Mouse (Mus musculus): ENCODE results near the gene Tulp2. TPM values are rescaled to one million over a fixed set of nuclear protein-coding genes. Genes with fewer than 3 reads are reported as not detected.

Gene Tulp2
- polyA plus RNA-seq, 1 experiment: 0.17 TPM

DNA sequence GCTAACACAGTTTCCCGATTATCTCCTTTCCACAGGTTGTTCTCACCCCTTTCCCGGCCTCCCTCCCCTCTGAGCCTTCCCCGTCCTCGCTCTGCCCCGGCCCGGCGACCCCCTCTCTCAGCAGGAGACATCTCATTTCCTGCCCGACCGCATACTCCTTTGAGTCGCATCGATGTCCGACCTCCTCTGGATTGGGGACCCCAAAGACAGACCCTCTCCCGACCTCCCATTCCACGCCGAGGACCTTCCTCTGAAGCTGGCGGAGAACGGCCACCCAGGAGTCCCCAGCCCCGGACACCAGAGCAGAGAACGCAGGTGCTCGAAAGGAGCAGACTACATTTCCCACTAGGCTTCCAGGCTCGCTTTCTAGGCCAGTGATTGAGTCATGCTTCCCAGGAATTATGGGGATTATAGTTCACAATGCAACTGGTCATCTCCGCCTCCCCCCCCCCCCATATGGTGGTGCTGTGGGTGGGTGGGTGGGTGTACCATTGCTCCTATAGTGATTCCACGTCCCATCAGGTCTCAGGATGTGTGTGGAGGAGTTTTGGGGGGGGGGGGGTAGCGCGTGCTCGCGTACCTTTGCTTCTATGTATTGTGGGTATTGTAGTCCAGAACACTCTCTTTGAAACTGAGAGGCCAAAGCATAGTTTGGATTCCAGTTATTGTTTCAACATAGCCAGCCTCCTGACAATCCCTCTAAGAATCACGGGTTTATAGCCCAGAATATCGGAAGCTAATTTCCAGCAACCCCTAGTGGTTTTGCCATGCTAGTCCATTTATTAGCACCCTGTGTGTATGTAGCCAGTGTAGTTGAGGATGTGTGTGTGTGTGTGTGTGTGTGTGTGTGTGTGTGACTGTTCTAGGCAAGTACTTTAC lies 56.7 kb downstream of the Tulp2 start:
- peak; percentile 53 for DNase-seq
- Histone ChIP-seq H3K4me1 (ENCODE audit: control insufficient read depth, insufficient read depth, low read length) (0 out of 2 replicates have a peak, but pooled peaks cover 3% of the 10 kb centered on the region), H3K4me3 (replicated peaks; ENCODE audit: extremely low read depth, low read depth, low read length) (peak overlapping the region; percentile 79)
- WGBS: 6% methylated on average over 28 of the region's 29 CpGs
- TF ChIP-seq CTCF (IDR thresholded peaks at IDR 0.05; ENCODE audit: insufficient read depth, low read length): no peak
- no peak for TF ChIP-seq POLR2A (IDR thresholded peaks at IDR 0.05; ENCODE audit: borderline replicate concordance, extremely low read depth, low read depth, low read length)

DNA sequence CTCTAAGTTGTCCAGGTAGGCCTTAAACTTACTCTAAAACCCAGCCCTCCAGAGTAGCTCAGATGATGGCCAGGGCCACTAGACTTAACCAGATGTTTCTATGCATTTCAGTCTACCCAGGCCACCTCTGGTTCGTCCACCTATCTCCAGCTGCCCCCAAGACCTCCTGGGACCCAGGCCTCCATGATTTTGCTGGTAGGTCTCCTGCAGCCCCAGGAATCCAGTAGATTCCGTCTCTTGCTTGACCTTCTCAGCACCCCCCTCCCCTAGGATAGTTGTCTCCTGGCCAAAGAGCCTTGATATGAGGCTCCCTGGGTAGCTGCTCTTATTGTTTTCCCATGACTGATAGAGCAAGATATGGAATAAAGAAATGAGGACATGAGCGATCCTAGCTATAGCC lies 57.4 kb downstream of the Tulp2 start:
- TF ChIP-seq CTCF (IDR thresholded peaks at IDR 0.05; ENCODE audit: insufficient read depth, low read length) (no peak), POLR2A (IDR thresholded peaks at IDR 0.05; ENCODE audit: borderline replicate concordance, extremely low read depth, low read depth, low read length) (no peak)
- WGBS: 88% methylated on average over 3 of the region's 3 CpGs
- DNase-seq: no peak
- Histone ChIP-seq H3K4me1 (ENCODE audit: control insufficient read depth, insufficient read depth, low read length) (0 out of 2 replicates have a peak, but pooled peaks cover 3% of the 10 kb centered on the region), H3K4me3 (replicated peaks; ENCODE audit: extremely low read depth, low read depth, low read length) (no peak overlapping the region)

DNA sequence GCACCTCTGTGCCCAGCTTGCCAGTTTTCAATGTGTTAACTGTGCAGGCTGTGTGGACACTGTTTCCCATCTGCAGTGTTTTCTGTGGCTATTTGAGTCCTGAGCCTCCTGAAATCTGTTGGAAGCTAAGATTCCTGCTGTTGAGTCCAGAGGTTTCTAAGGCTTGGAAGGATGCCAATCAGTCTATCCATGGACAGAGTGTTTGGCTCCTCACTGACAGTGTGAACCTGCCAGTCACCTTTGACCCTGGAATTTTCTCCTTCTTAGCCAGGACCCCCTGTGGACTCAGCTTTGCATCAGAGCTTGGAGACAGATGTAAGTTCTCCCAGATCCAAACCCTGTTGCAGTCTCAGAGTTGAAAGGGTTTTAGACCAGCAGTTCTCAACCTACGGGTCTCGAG lies 58.5 kb downstream of the Tulp2 start:
- WGBS: 65% methylated on average over 2 of the region's 2 CpGs
- DNase-seq: no peak
- Histone ChIP-seq H3K4me1 (ENCODE audit: control insufficient read depth, insufficient read depth, low read length) (0 out of 2 replicates have a peak, but pooled peaks cover 3% of the 10 kb centered on the region), H3K4me3 (replicated peaks; ENCODE audit: extremely low read depth, low read depth, low read length) (no peak overlapping the region)
- TF ChIP-seq CTCF (IDR thresholded peaks at IDR 0.05; ENCODE audit: insufficient read depth, low read length) (no peak), POLR2A (IDR thresholded peaks at IDR 0.05; ENCODE audit: borderline replicate concordance, extremely low read depth, low read depth, low read length) (no peak)

DNA sequence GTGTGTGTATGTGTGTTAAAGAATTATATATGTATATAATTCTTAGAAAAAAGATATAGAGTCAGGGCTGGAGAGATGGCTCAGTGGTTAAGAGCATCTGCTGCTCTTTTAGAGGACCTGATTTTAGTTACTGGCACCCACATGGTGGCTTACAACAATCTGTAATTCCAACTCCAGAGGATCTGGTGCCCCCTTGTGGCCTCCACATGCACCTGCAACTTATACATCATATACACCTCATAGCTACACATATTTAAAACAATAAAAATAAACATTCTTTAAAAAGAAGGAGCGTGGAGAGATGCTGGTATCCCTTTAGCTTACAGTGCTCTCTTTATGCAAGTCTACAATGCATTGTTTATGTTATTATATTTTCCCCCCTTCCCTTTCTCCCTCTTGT lies 62.8 kb downstream of the Tulp2 start:
- no peaks in the 10 kb centered on the region for H3K4me1 ChIP-seq (ENCODE audit: control insufficient read depth, insufficient read depth, low read length)
- no peak overlapping the region for H3K4me3 ChIP-seq (replicated peaks; ENCODE audit: extremely low read depth, low read depth, low read length)
- no peak for DNase-seq
- no peak for TF ChIP-seq POLR2A (IDR thresholded peaks at IDR 0.05; ENCODE audit: borderline replicate concordance, extremely low read depth, low read depth, low read length)
- TF ChIP-seq CTCF (IDR thresholded peaks at IDR 0.05; ENCODE audit: insufficient read depth, low read length): no peak
- 87% methylated on average over 1 of the region's 1 CpGs for WGBS

- WGBS: 89% methylated on average over 16 of the region's 16 CpGs
- H3K4me3 ChIP-seq (replicated peaks; ENCODE audit: extremely low read depth, low read depth, low read length): no peak overlapping the region
- TF ChIP-seq CTCF (IDR thresholded peaks at IDR 0.05; ENCODE audit: insufficient read depth, low read length) (no peak), POLR2A (IDR thresholded peaks at IDR 0.05; ENCODE audit: borderline replicate concordance, extremely low read depth, low read depth, low read length) (no peak)
Observed at GRCm38 (mm10) chr7:45549641-45550436, 68.2 kb downstream of the Tulp2 start.

GRCm38 (mm10) chr7:45550821-45551511 lies 69.3 kb downstream of the Tulp2 start:
- TF ChIP-seq CTCF (IDR thresholded peaks at IDR 0.05; ENCODE audit: insufficient read depth, low read length) (no peak), POLR2A (IDR thresholded peaks at IDR 0.05; ENCODE audit: borderline replicate concordance, extremely low read depth, low read depth, low read length) (no peak)
- H3K4me3 ChIP-seq (replicated peaks; ENCODE audit: extremely low read depth, low read depth, low read length): no peak overlapping the region
- WGBS: 66% methylated on average over 11 of the region's 11 CpGs
- no peaks in the 10 kb centered on the region for H3K4me1 ChIP-seq (ENCODE audit: control insufficient read depth, insufficient read depth, low read length)
- DNase-seq: no peak

More at GRCm38 (mm10) chr7:45549641-45550436, 68.2 kb downstream of the Tulp2 start:
- DNase-seq: no peak
- H3K4me1 ChIP-seq (ENCODE audit: control insufficient read depth, insufficient read depth, low read length): no peaks in the 10 kb centered on the region

GRCm38 (mm10) chr7:45551512-45551883 lies 69.8 kb downstream of the Tulp2 start:
- H3K4me3 ChIP-seq (replicated peaks; ENCODE audit: extremely low read depth, low read depth, low read length): no peak overlapping the region
- H3K4me1 ChIP-seq (ENCODE audit: control insufficient read depth, insufficient read depth, low read length): no peaks in the 10 kb centered on the region
- WGBS: 80% methylated on average over 8 of the region's 8 CpGs
- DNase-seq: no peak
- TF ChIP-seq CTCF (IDR thresholded peaks at IDR 0.05; ENCODE audit: insufficient read depth, low read length) (no peak), POLR2A (IDR thresholded peaks at IDR 0.05; ENCODE audit: borderline replicate concordance, extremely low read depth, low read depth, low read length) (no peak)

GRCm38 (mm10) chr7:45553519-45553918 lies 71.8 kb downstream of the Tulp2 start:
- DNase-seq: no peak
- H3K4me3 ChIP-seq (replicated peaks; ENCODE audit: extremely low read depth, low read depth, low read length): no peak overlapping the region
- WGBS: 66% methylated on average over 8 of the region's 8 CpGs
- TF ChIP-seq CTCF (IDR thresholded peaks at IDR 0.05; ENCODE audit: insufficient read depth, low read length): no peak
- no peak for TF ChIP-seq POLR2A (IDR thresholded peaks at IDR 0.05; ENCODE audit: borderline replicate concordance, extremely low read depth, low read depth, low read length)
- H3K4me1 ChIP-seq (ENCODE audit: control insufficient read depth, insufficient read depth, low read length): no peaks in the 10 kb centered on the region

- Histone ChIP-seq H3K4me1 (ENCODE audit: control insufficient read depth, insufficient read depth, low read length) (no peaks in the 10 kb centered on the region), H3K4me3 (replicated peaks; ENCODE audit: extremely low read depth, low read depth, low read length) (no peak overlapping the region)
- DNase-seq: no peak
- TF ChIP-seq CTCF (IDR thresholded peaks at IDR 0.05; ENCODE audit: insufficient read depth, low read length) (no peak), POLR2A (IDR thresholded peaks at IDR 0.05; ENCODE audit: borderline replicate concordance, extremely low read depth, low read depth, low read length) (no peak)
- WGBS: 90% methylated on average over 2 of the region's 2 CpGs
Observed at GRCm38 (mm10) chr7:45553990-45554389, 72.3 kb downstream of the Tulp2 start.
